Mouse (Mus musculus) cortical plate, adult 2 months (tissue): Measurements from ENCODE around the gene Stk35. TPM values are rescaled to one million over a fixed set of nuclear protein-coding genes. Genes with fewer than 3 reads are reported as not detected.
"Not testable (repeated sequence)": the region's sequence is repeated elsewhere in the genome, so short reads cannot be mapped to it uniquely, and the experiment has no call there.

Experiments used
- H3K27ac ChIP-seq: fragments of 200-500 bp; 2 replicates; pipeline ENCODE4 v1.5.1; 2012; ENCODE audit warnings: low read length, control low read depth, inconsistent platforms; ENCODE audit not compliant: insufficient read depth
- H3K4me1 ChIP-seq: fragments of 200-500 bp; 2 replicates; pipeline ENCODE4 v1.6.1; 2011; ENCODE audit warnings: low read length; ENCODE audit not compliant: control insufficient read depth, insufficient read depth
- H3K4me3 ChIP-seq: fragments of 200-500 bp; 2 replicates; pipeline ENCODE4 v1.5.1; 2011; ENCODE audit warnings: mild to moderate bottlenecking, low read length, control low read depth; ENCODE audit not compliant: insufficient read depth
- CTCF ChIP-seq: fragments of 200-500 bp; IDR thresholded peaks from 2 replicates; pipeline ENCODE4 v1.5.1; 2011; ENCODE audit warnings: mild to moderate bottlenecking, control low read depth, low read length; ENCODE audit not compliant: insufficient read depth; ENCODE audit errors: extremely low read depth
- POLR2A ChIP-seq: fragments of 200-500 bp; IDR thresholded peaks from 2 replicates; pipeline ENCODE4 v1.6.1; 2011; ENCODE audit warnings: mild to moderate bottlenecking, low read length, control low read depth; ENCODE audit not compliant: insufficient read depth; ENCODE audit errors: extremely low read depth
- polyA plus RNA-seq: library from polyadenylated mRNA; depleted of rRNA; stranded (reverse); fragments of >200 nt; gene quantifications from 2 replicates; pipeline ENCODE4 v1.2.3, GENCODE M21; 2012

The Stk35 gene
- polyA plus RNA-seq, 1 experiment: 24.4 TPM

GRCm38 (mm10) chr2:129826141-129826540 lies 25.8 kb downstream of the Stk35 start:
- Histone ChIP-seq H3K4me1 (peaks cover 9% of the 10 kb centered on the region), H3K4me3 (no peak overlapping the region), H3K27ac (no peak overlapping the region)
- TF ChIP-seq POLR2A (no peak), CTCF (no peak)

GRCm38 (mm10) chr2:129832993-129833392 lies 32.7 kb downstream of the Stk35 start:
- TF ChIP-seq POLR2A (no peak), CTCF (no peak)
- Histone ChIP-seq H3K4me3 (no peak overlapping the region), H3K27ac (no peak overlapping the region), H3K4me1 (no peaks in the 10 kb centered on the region)

- H3K4me3 ChIP-seq: no peak overlapping the region
- no peak for TF ChIP-seq CTCF
- TF ChIP-seq POLR2A: no peak
- no peak overlapping the region for H3K27ac ChIP-seq
- no peaks in the 10 kb centered on the region for H3K4me1 ChIP-seq
Measured at GRCm38 (mm10) chr2:129834221-129834620, 33.9 kb downstream of the Stk35 start.

GRCm38 (mm10) chr2:129834881-129835280 lies 34.6 kb downstream of the Stk35 start:
- no peak overlapping the region for H3K27ac ChIP-seq
- H3K4me3 ChIP-seq: no peak overlapping the region
- no peak for TF ChIP-seq CTCF
- TF ChIP-seq POLR2A: no peak
- no peaks in the 10 kb centered on the region for H3K4me1 ChIP-seq

GRCm38 (mm10) chr2:129836921-129837320 lies 36.6 kb downstream of the Stk35 start:
- TF ChIP-seq POLR2A (no peak), CTCF (no peak)
- no peak overlapping the region for H3K4me3 ChIP-seq

GRCm38 (mm10) chr2:129838321-129838720 lies 38.0 kb downstream of the Stk35 start:
- no peak overlapping the region for H3K4me3 ChIP-seq
- no peak overlapping the region for H3K27ac ChIP-seq
- TF ChIP-seq CTCF (no peak), POLR2A (no peak)
- H3K4me1 ChIP-seq: no peaks in the 10 kb centered on the region; the same call in 1 of the 2 replicates

More at GRCm38 (mm10) chr2:129836921-129837320, 36.6 kb downstream of the Stk35 start:
- H3K4me1 ChIP-seq: no peaks in the 10 kb centered on the region; the same call in 1 of the 2 replicates
- no peak overlapping the region for H3K27ac ChIP-seq

GRCm38 (mm10) chr2:129845826-129846225 lies 45.5 kb downstream of the Stk35 start:
- H3K4me3 ChIP-seq: no peak overlapping the region
- no peaks in the 10 kb centered on the region; the same call in 1 of the 2 replicates for H3K4me1 ChIP-seq
- no peak overlapping the region for H3K27ac ChIP-seq
- TF ChIP-seq CTCF (no peak), POLR2A (no peak)

GRCm38 (mm10) chr2:129846501-129846900 lies 46.2 kb downstream of the Stk35 start:
- no peaks in the 10 kb centered on the region; the same call in 1 of the 2 replicates for H3K4me1 ChIP-seq
- no peak overlapping the region for H3K4me3 ChIP-seq
- no peak overlapping the region for H3K27ac ChIP-seq
- TF ChIP-seq POLR2A: no peak
- no peak for TF ChIP-seq CTCF

GRCm38 (mm10) chr2:129849078-129849477 lies 48.8 kb downstream of the Stk35 start:
- H3K27ac ChIP-seq, H3K4me3 ChIP-seq, H3K4me1 ChIP-seq: not testable (repeated sequence)

GRCm38 (mm10) chr2:129851512-129851911 lies 51.2 kb downstream of the Stk35 start:
- Histone ChIP-seq H3K4me1 (no peaks in the 10 kb centered on the region; the same call in 1 of the 2 replicates), H3K4me3 (no peak overlapping the region), H3K27ac (no peak overlapping the region)
- TF ChIP-seq CTCF (no peak), POLR2A (no peak)

- H3K4me1 ChIP-seq: no peaks in the 10 kb centered on the region; the same call in 1 of the 2 replicates
- TF ChIP-seq CTCF (no peak), POLR2A (no peak)
- no peak overlapping the region for H3K27ac ChIP-seq
- no peak overlapping the region for H3K4me3 ChIP-seq
Measured at GRCm38 (mm10) chr2:129863256-129863655, 62.9 kb downstream of the Stk35 start.
